Mouse (Mus musculus): ENCODE results near the gene Gm12830. TPM values are rescaled to one million over a fixed set of nuclear protein-coding genes. Genes with fewer than 3 reads are reported as not detected.

Gene Gm12830
- total RNA-seq, 2 experiments from 2014 or later = not detected

DNA sequence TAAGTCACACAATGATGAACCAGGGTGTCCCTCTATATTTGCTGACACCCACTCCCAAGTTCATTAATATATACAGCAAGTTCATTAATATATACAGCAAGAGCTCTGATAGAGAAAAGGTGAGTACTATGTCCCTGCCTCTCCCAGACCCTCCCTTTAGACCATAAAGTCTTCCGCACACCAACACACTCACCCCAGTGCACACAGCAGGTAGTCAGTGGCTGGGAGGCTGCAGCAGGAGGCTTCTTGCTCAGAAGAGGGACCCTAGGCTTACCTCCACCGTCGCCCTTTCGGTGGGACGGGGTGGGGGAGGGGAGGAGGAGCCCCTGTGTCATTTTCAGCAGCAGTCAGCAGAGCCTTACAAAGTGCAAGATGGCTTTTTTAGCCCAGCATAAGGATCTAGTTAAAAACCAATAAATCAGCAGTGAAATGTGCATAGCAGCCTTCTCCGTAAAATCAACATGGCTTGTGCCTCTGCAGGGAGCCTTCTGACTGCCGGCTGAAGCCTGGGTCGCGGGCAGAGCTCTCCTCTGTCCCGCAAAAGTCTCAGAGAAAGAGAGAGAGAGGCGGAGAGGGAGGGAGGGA lies 20.9 kb downstream of the Gm12830 start:
- no peak for DNase-seq (ENCODE audit: low spot score in 2 of 2)
- intact Hi-C loops (cut with DNase I) = no loop called here

DNA sequence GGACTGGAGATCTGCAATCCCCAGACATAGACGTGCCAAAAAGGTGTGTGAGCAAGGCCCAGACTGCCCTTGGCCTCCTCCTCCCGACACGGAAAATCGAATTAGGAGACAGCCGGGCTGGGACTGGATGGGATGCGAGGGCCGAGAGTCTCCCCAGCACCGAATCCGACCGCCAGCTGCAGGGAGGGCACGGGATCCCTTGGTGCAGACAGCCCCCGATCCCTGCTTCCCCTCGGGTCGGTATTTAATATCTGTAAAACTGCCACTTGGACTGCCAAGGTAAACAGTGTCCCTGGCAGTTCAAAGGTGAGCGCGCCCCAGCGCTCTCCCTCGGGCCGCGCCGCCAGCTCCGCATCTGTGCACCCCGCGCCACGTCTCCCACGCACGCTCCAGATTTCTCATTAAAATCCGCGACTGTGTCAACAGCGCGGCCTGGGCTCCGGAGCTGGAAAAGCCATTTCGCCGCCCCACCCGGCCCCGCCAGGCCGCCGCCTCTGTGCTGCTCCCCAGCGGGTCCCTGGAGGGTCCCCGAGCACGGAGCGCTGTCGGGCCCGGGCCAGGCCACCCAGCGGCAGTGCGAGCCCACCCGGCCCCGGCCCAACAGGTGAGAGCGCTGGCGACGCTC lies 21.7 kb downstream of the Gm12830 start:
- intact Hi-C loops (cut with DNase I) = no loop called here
- DNase-seq (ENCODE audit: low spot score in 2 of 2) = no peak

DNA sequence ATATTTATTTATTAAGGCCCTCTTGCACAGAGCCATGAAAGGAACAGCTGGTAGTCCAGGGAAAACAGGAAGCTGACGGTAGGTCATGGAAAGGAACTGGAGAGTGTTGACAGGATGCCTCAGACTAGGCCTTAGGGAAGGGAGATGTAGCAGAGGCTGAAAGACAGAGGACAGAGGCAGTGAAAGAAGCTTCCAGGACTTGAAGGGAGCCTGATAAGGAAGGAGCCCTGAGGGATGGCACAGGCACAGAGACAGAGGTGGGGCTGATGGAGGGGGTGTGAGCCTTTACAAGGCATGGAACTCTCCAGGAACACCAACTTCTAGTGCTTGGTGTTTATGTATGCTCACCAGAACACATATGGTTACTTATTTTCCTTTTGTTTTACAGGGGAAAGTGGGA lies 23.1 kb downstream of the Gm12830 start:
- intact Hi-C loops (cut with DNase I) = no loop called here
- DNase-seq (ENCODE audit: low spot score in 2 of 2) = no peak

DNA sequence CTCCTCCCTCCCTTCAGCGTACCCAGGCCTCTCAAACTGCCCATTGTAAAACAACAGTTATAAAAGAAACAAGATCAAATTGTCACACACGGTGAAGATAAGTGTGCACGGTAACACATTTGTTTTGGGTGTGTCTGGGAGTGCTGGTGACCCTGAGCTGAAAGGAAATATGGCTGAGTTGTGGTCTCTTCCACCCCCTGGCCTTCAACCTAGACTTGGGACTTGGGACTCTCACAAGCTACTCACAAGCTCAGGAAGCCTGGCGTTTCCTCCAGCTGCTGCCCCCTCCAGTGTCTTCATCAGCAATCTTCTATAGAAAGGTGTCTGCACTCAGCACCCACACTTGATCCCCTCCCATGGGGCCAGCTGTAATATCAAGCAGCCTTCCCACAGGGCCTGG lies 24.1 kb downstream of the Gm12830 start:
- intact Hi-C loops (cut with DNase I) = no loop called here
- no peak for DNase-seq (ENCODE audit: low spot score in 2 of 2)

DNA sequence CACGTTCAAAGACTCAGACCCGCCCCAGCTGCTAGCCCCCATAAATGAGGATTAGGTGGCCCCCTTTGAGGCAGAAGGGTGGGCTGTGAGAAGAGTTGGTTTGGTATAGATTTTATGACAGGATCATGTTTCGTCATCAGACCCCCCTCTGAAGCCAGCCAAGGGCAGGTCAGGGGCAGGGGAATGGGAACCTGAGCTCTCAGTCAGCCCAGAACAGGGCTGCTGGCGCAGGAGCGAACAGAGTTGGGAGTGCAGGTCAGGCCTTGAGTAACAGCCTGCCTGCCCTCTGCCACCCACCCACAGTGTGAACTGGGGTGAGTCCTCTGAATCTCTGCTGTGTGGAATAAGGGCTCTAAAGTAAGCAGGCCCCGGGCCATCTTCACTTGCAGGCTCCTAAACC lies 25.2 kb downstream of the Gm12830 start:
- no peak for DNase-seq (ENCODE audit: low spot score in 2 of 2)
- intact Hi-C loops (cut with DNase I) = no loop called here

DNA sequence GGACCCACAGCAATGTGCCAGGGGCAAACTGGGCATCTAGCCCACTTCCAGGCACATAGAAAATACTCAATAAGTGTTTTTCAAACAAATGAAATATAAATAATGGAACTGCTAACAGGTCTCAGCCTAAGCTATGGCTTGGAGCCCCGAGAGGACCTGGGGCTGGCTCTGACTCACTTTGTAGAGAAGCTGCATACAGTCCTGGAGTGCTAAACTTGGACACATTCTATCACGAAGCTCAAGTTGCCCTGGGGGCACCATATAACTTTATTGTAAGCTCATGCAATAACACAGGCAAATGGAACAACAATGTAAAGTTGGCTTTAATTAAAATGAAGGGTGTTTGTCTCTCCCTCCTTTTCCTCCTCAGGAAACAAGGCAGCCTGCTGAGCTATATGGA lies 32.4 kb downstream of the Gm12830 start:
- intact Hi-C loops (cut with DNase I) = no loop called here
- no peak for DNase-seq (ENCODE audit: low spot score in 2 of 2)

DNA sequence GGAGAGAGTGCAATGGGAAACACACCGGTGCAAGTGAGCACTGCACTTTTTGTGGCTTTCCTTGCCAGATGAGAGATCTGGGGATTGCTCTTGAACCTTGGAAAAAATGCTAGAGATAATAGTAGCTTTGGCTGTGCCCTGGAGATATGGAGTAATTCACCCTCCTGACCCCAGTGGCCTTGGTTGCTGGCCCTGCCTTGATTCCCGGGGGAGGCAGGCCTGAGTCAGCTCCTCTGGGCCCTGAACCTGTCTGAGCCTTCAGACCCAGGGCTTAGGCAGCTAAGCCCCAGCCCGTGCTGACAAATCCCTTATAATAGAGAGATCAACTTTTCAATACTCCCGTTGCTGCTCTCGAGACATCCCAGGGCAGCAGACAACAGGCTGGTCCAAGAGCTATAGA lies 36.9 kb downstream of the Gm12830 start:
- DNase-seq (ENCODE audit: low spot score in 2 of 2) = no peak
- intact Hi-C loops (cut with DNase I) = no loop called here

DNA sequence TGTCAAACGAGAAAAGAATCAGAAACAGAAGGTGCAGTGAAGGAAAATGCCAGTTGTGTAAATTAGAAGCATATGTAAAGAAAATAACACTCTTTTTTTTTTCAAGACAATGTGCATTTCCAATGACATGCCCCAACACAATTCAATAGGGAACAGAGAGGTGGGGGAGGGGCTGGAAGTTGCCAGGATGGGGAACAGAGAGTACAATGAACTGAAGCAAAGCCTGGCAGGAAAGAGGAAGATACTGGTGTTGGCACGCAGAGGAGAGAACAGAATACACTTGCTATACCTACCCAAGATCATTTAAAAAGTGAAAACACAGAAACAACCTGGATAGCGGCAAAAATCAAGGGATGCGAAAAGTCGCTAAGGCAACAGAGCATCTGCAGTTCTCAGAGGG lies 41.6 kb downstream of the Gm12830 start:
- intact Hi-C loops (cut with DNase I) = no loop called here
- DNase-seq (ENCODE audit: low spot score in 2 of 2) = no peak

DNA sequence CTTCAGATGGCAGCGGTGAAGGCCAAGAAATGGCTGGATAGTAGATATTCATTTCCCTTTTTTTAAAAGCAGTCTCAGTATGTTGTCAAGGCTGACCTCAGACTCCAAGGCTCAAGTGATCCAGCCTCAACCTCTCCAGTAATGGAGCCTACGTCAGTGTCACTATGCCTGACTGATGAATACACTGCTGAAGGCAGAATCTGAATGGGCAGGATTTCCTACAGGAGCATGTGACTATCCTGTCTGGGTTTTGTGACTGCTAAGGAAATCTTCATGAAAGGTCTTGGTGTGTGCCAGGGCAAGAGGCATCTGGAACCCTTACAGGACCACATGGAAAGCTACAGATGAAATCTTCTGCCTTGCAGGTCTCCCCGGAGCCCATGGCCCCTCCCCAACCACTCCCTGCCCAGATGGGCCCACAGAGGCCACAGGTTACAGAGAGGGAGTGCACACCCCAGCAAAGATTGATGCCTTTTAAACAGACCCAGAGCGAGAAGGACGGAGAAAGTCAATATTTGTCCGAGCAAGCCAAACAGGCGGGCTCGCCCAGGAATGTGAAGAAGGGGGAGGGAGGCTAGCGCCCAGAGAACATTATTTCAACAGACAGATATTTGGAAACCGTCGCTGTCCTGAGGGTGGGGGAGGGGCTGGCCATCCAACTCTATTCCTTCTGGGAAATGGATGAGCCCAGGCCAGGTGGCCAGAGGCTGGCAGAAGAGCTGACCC lies 48.4 kb downstream of the Gm12830 start:
- DNase-seq (ENCODE audit: low spot score in 2 of 2) = no peak
- intact Hi-C loops (cut with DNase I) = no loop called here

DNA sequence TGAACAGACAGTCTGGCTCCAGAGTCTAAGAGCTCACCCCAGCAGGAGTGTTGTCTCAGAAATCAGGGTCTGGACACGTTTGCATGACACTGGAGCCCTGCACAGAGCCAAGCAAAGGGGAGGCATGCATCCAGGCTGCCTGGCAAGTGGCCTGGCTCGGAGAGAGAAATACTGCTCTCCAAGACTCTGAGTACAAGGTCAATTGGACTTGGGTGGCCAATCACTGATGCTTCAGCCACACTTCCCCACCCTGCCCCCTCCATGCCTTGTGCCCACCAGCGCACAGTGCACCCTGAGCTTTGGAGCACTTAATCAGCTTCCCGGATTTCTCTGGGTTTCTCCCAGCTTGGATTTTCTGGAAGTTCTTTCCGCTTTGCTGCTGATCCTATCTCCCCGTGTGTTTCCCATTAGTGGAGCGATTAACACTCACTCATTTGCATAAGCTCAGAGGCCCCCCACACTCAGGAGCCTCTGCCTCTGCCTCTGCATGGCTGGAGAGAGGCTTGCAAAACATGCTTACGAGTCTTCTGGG lies 55.0 kb downstream of the Gm12830 start:
- intact Hi-C loops (cut with DNase I) = no loop called here
- no peak for DNase-seq (ENCODE audit: low spot score in 2 of 2)

DNA sequence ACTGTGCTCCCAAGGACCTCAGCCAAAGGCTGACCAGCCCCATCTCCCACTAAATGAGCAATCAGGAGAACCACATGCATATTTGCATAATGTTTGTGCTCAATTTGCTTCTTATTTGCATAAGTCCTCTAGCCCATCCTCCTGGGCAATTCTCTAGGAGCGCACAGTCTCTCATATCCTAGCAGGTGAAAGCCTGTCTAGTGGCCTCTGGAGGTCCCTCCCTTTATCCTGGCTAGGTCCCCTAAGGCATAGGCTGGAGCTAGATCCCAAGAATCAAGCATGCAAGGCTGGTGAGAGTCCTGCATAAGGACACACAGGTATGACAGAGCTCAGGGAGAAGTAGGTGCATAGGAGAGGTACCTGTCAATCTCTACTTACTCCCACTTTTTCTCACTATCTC lies 60.7 kb downstream of the Gm12830 start:
- intact Hi-C loops (cut with DNase I) = no loop called here
- no peak for DNase-seq (ENCODE audit: low spot score in 2 of 2)

DNA sequence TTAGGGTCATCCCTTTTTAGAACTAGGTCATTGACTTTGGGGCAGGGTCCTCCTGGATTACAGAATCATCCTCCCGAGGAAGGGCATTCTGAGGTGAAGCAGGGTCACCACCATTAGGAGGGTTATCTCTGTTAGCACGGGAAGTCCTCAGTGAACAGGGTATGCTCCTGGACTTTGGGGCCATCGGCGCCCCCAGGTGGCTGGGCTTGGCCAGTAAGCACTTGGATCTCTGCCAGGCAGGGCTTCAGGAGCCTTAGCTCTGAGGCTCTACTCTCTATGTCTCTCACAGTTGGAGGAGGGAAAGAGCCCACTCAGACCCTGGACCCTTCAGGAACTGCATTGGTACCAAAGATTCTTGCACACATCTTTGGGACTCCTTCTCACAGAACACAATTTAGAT lies 76.3 kb downstream of the Gm12830 start:
- intact Hi-C loops (cut with DNase I) = no loop called here
- DNase-seq (ENCODE audit: low spot score in 2 of 2) = peak in 1 of 2 experiments; percentile 20

DNA sequence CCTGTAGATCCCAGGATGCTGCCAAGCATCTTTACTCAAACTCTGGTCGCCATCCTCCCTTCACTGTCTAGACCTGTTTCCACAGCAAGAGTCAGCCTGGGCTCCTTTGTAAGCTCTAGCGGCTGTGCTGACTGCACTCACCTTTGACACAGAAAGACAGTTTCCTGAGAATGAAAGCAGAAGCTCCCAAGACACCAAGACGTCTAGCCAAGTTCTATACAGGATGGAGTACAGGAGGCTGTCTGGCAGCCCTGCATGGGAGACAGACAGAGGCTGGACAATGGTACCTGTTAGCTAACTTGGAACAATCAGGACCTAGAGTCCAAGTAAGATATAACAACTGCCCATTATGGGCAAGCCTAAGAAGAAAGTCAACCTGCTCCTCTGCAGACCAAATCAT lies 78.4 kb downstream of the Gm12830 start:
- DNase-seq (ENCODE audit: low spot score in 2 of 2) = no peak

DNA sequence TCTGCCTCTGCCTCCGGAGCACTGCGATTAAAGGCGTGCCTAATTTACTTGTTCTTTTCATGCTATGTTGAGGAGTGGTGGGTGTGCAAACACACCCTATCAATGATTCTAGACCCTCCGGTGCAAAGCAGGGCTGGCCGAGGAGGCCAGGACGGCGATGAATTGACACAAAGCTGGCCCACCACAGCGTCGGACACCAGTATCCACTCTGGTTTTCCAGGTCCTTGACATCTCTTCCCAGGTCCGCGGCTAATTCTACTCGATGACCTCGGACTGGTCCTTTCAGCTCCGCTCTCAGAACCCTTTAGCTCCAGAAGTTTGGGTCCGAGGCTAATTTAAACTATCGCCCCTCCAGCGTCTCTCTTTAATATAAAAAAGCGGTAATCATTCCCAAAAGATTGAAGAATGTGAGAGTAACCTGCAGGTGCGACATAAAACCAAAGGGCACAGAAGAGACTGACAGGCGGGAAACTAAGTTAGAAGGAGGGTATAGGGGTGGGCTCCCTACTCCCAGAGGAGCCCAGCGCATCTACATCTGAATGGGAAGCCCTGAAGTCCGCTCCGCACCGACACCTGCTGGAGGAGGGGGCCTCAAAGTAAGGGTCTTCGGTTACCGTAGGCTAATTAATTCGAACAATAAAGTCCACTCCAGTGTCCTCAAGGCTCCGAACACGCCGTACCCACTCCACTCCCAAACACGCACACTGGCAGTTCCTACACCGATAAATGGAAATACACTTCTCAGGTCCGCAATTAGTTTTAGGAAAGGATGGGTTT lies 79.5 kb downstream of the Gm12830 start:
- no peak for DNase-seq (ENCODE audit: low spot score in 2 of 2)
- intact Hi-C loops (cut with DNase I) = loop anchor here (5.0 kb wide), 1 partner anchor 156 kb away; the partner anchor contains the start of gene Tal1

More for the DNA sequence above, 78.4 kb downstream of the Gm12830 start:
- intact Hi-C loops (cut with DNase I) = loop anchor here (5.0 kb wide), 1 partner anchor 157 kb away; the partner anchor contains the start of gene Tal1

DNA sequence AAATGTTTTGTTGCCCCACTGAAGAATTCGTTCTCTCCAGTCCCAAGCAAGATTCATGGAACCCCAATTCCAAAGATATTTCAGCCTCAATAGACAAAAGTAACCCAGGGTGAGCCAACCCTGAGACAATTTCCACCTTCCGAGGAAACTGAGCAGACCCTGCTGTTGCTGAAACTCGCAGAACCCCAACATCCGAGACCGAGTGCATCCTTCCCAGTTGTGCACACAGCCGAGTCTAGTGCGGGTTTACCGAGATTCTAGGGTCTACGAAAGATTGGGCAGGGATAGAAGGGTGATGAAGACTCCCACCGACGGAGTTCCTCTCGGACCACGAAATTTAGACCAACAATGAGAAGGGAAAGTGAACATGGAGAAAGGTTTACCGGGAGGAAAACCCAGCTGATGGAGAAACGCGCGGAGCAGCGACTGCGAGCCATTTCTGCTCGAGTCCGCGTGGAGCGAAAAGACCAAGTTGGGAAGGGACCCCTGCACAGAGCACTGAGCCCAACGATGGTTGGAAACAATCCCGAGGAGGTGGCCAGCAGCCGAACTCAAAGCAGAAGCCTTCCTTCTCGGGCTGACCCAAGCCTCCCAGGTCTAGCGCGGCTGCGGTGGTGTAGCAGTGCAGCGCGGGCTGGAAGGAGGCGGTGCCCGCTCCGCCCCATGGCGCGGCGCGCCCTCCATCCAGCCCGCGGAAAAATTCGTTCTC lies 80.3 kb downstream of the Gm12830 start:
- intact Hi-C loops (cut with DNase I) = loop anchor here (5.0 kb wide), 1 partner anchor 156 kb away; the partner anchor contains the start of gene Tal1
- DNase-seq (ENCODE audit: low spot score in 2 of 2) = no peak

DNA sequence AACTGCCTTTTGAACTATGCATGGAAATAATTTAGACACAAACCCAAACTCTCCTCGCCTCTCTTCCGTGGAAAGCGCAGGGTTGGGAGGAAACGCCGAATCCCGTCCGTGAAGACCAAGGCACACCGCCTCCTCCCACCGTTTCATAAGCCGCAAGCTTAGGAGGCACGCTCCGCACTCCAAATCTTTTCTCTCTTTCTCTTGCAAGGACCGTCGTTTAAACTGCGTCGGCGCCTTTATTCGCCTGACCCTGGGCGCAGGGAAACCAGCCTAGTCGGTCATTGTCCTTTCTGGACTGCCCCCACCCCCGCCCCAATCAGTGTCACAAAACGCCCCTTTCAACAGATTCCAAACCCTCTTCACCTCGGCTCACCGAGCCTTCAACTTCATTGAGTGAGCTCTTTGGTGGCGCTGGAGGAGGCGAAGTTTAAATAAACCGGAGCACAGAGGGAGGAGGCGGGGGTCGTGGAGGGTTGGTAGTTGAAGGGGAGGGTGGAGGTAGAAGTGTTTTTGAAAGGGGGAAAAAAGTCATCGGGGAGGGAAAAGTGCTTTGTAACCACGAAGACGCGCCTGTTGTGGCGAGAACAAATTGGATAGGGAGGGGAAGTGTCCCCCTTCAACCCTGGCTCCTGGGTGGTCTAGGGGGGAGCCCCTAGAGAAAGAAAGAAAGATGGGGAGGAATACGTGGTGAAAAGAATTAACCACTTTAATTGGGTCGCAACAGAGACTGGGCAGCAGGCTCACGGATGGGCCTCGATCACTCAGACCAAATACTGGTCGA lies 81.3 kb downstream of the Gm12830 start:
- intact Hi-C loops (cut with DNase I) = loop anchor here (5.0 kb wide), 1 partner anchor 154 kb away; the partner anchor contains the start of gene Tal1
- DNase-seq (ENCODE audit: low spot score in 2 of 2) = no peak

DNA sequence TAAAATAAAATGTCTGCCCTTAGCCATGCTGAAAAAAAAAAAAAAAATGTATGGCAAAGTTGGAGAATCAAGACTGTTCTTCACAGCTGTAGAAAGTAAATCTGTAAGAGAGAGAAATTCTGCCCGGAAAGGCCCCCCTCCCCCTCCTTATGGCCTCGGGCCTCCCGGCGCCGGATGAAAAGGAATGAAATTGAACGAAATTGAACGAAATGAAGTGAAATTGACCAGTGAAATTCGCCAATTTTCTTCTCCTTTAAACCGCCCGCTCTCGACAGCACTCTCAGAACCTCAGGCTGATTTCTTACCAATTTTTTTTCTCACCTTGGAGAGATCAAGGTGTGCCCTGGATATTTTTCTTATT lies 81.9 kb downstream of the Gm12830 start:
- DNase-seq (ENCODE audit: low spot score in 2 of 2) = no peak
- intact Hi-C loops (cut with DNase I) = loop anchor here (5.0 kb wide), 1 partner anchor 154 kb away; the partner anchor contains the start of gene Tal1

DNA sequence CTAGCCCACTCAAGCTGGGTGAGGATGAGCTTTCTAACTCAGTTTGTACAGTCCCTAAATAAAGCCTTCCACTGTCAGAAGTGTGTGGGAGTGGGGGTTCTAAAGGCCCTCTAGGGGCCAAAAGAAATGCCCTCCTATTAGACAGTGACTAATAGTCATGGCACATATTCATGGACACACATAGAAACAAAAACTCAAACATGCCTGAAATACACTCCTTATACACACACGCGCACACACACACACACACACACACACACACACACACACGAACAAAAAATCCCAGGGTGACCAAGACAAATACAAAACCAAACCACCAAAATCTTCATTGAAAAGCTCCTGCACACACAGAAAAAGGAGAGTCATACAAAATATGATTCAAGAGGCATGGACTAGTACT lies 84.0 kb downstream of the Gm12830 start:
- DNase-seq (ENCODE audit: low spot score in 2 of 2) = no peak

More for the DNA sequence above, 84.0 kb downstream of the Gm12830 start:
- intact Hi-C loops (cut with DNase I) = no loop called here

Measured in left cerebral cortex, postnatal 14 days (tissue).